Mouse (Mus musculus) bone marrow, adult 2 months (tissue): ENCODE measurements around the gene Pomt1.

Experiments
- CTCF ChIP-seq: fragments of 200-500 bp; IDR thresholded peaks from 2 replicates; pipeline ENCODE4 v1.5.1; 2011; ENCODE audit warnings: low read length, control low read depth; ENCODE audit not compliant: control insufficient read depth, insufficient read depth
- POLR2A ChIP-seq: fragments of 200-500 bp; IDR thresholded peaks from 2 replicates; pipeline ENCODE4 v1.6.1; 2011; ENCODE audit warnings: low read depth, mild to moderate bottlenecking, control low read depth, low read length, borderline replicate concordance; ENCODE audit not compliant: control insufficient read depth

DNA sequence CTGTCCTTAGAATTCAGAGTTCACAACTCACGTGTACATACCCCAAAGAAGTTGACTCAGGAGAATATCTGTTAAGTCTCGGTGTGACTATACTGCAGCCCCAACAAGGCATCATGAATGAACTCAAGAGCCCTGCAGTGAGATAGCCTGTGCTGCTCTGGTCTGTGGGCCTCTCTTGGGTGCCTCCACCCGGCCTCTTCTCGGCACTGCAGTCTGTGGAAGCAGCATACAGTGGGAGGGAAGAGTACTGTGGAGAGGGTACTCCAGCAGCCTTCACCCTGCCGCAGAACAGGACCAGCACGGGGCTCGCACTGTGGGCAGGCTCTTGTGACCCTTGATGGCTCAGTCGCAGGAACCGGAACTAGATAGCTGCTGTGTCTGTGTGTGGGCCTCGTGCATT is 20.8 kb upstream of the Pomt1 start:
- TF ChIP-seq CTCF (no peak), POLR2A (no peak)
